Mouse (Mus musculus): ENCODE data around the gene Prg2.

Gene Prg2

DNA sequence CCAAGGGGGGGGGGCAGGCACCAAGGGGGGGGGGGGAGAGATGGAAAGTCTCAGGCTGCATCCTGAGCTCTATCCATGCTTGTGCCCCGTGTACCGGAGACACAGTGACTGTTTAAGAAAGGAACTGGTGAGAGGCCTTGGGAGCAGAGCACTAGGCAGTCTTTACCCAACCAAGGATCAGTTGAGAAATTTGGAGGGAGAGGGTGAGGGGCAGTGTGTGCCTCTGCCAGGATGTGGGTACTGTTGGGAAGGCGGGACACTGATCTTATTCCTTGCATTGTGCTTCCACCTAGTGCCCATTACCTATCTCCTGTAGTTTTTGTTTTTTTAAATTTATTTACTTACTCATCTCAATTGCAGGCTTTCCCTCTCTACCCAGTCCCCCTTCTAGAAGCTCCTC, 45.9 kb downstream of the Prg2 start:
- no peak for DNase-seq (ENCODE audit: low read depth in 2 of 2, low spot score in 2 of 2)

DNA sequence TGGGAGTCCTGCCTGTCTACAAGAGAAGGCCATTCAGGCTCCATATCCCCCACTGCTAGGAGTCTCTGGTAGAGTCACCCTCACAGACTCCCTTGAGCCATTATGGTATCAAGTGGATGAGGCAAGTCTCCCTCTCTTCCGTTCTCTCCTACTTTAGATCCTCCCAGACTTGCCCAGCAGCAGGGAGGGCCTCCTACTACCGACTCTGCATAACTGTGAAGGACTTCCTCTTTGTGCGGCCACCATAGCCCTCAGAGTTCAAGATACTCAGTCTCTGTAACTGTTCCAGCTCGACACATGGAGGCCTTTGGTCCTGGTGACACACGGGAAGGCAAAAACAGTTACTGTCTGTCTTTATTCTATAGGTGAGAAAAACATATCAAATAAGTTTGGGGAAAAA, 47.0 kb downstream of the Prg2 start:
- DNase-seq (ENCODE audit: low read depth in 2 of 2, low spot score in 2 of 2), result no peak

DNA sequence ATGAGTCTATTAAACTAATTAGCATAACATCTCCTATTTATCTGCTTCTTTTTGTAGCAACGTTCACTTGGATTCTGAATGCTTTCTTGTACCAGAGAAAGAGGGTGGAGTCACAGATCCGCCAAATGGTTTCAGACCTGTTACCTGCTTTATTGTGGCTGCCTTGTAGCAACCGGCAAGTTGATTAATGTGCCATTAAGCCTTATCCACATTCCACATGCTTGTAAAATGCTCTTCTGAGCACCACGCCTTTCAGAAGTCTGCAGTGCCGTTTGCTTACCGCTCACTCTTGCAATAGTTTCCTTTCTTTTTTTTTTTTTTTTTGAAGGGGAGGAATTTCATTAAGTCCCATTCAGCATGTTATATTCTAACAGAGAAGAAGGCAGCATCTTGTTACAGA, 49.6 kb downstream of the Prg2 start:
- DNase-seq (ENCODE audit: low read depth in 2 of 2, low spot score in 2 of 2), result no peak

DNA sequence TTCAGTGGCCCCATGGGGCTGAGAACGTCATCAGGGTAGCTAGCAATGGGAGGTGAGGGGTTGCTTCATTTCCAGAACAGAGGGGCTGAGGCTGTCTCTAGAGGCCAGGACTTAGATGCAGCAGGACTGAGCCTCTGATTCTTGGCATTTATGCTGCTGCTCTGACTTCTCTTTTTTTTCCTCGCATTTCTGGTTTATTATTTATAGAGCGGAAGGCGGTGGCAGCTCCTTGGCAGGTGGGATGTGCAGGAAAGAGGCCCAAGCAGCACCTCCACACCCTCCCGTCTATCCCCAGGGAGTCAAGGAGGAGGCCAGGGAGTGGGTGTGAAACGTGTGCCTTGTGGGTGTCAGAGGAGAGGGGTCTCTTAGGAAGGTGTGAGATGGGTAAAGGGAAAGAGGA, 50.7 kb downstream of the Prg2 start:
- DNase-seq (ENCODE audit: low read depth in 2 of 2, low spot score in 2 of 2), result no peak

DNA sequence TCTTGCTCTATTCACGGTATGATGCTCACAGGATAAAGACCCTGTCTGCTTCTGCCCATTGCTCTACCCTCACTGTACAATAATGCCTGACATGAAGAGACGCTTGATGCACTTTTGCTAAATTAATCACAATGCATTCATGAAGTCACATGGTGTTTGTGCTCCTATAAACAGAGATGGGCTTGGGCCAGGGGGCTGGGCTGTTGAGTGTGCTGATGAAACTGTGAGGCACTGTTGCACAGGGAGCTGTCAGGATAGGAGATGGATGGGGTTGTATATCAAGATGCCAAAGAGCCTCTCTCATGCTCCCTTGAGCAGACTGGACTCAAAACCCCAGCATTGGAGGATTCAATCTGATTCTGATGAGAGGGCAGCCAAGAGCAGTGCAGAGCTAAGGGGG, 52.9 kb downstream of the Prg2 start:
- DNase-seq (ENCODE audit: low read depth in 2 of 2, low spot score in 2 of 2), result no peak
